Mouse (Mus musculus) embryonic fibroblast, embryonic 13.5 days (primary cell): ENCODE results near the gene Dcps. TPM values are rescaled to one million over a fixed set of nuclear protein-coding genes. Genes with fewer than 3 reads are reported as not detected.

Source experiments
- H3K27ac ChIP-seq: 2 replicates; pipeline ENCODE4 v1.5.1; 2012; ENCODE audit warnings: low read length, control low read depth, inconsistent platforms; ENCODE audit not compliant: insufficient read depth
- H3K4me1 ChIP-seq: 2 replicates; pipeline ENCODE4 v1.6.1; 2011; ENCODE audit warnings: low read length; ENCODE audit not compliant: control insufficient read depth, insufficient read depth
- H3K4me3 ChIP-seq: 2 replicates; pipeline ENCODE4 v1.5.1; 2011; ENCODE audit warnings: mild to moderate bottlenecking, control low read depth, low read length; ENCODE audit not compliant: insufficient read depth
- CTCF ChIP-seq: IDR thresholded peaks from 2 replicates; pipeline ENCODE4 v1.5.1; 2011; ENCODE audit warnings: mild to moderate bottlenecking, control low read depth, low read length, moderate library complexity, borderline replicate concordance; ENCODE audit not compliant: insufficient read depth
- POLR2A ChIP-seq: IDR thresholded peaks from 2 replicates; pipeline ENCODE4 v1.6.1; 2011; ENCODE audit warnings: low read depth, mild to moderate bottlenecking, control low read depth, low read length, moderate library complexity
- polyA plus RNA-seq: library from polyadenylated mRNA; stranded (reverse); fragments of >200 nt; gene quantifications from 2 replicates; pipeline ENCODE4 v1.2.4, GENCODE M21; 2011; ENCODE audit warnings: low read depth; ENCODE audit not compliant: missing spikeins, insufficient read length

Gene Dcps
- polyA plus RNA-seq, 1 experiment, result 21.7 TPM

- Histone ChIP-seq H3K27ac (no peak overlapping the region), H3K4me3 (no peak overlapping the region), H3K4me1 (peaks cover 5% of the 10 kb centered on the region; the same call in 1 of the 2 replicates)
- no peak for TF ChIP-seq CTCF
- no peak for TF ChIP-seq POLR2A
Observed at GRCm38 (mm10) chr9:35122551-35123266, 53.2 kb downstream of the Dcps start.

DNA sequence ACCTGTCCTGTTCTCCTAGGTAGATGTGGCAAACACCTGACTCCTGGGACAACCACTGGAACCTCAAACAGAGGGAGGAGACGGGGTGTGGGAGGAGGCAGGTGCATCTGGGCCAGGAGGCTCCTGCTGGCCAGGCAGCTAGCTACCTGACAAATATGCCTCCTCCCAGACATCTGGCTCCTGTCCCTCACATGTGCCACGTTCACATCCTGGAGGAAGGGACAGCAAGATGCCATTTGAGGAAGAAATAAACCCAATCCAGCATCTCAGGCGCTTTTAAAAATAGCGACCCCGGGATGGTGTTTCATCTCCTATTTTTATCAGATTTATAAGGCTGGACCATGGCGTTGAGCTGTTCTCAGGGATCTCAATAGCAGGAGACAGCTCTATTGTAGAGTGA is 56.7 kb downstream of the Dcps start, which contains the start of gene St3gal4:
Gene St3gal4 (minus strand): TSS at position 101 of the 400 bp plus-strand sequence.
- Histone ChIP-seq H3K4me1 (peaks cover 15% of the 10 kb centered on the region; the same call in 1 of the 2 replicates), H3K4me3 (peak within 1 kb of the TSS; percentile 37; the same call in 1 of the 2 replicates), H3K27ac (peak within 1 kb of the TSS; percentile 81)
- no peak for TF ChIP-seq CTCF
- no peak for TF ChIP-seq POLR2A

GRCm38 (mm10) chr9:35118563-35118962 is 57.3 kb downstream of the Dcps start:
- peaks cover 16% of the 10 kb centered on the region; the same call in 1 of the 2 replicates for H3K4me1 ChIP-seq
- peak overlapping the region; percentile 81; the same call in 1 of the 2 replicates for H3K27ac ChIP-seq
- TF ChIP-seq POLR2A (no peak), CTCF (no peak)
- no peak overlapping the region for H3K4me3 ChIP-seq

GRCm38 (mm10) chr9:35117384-35118295 is 58.2 kb downstream of the Dcps start:
- Histone ChIP-seq H3K4me3 (peak overlapping the region; percentile 37), H3K27ac (peak overlapping the region; percentile 81), H3K4me1 (peaks cover 16% of the 10 kb centered on the region; the same call in 1 of the 2 replicates)
- TF ChIP-seq CTCF (no peak), POLR2A (0 out of 2 replicates have a peak, but pooled peaks have one; percentile 7)

DNA sequence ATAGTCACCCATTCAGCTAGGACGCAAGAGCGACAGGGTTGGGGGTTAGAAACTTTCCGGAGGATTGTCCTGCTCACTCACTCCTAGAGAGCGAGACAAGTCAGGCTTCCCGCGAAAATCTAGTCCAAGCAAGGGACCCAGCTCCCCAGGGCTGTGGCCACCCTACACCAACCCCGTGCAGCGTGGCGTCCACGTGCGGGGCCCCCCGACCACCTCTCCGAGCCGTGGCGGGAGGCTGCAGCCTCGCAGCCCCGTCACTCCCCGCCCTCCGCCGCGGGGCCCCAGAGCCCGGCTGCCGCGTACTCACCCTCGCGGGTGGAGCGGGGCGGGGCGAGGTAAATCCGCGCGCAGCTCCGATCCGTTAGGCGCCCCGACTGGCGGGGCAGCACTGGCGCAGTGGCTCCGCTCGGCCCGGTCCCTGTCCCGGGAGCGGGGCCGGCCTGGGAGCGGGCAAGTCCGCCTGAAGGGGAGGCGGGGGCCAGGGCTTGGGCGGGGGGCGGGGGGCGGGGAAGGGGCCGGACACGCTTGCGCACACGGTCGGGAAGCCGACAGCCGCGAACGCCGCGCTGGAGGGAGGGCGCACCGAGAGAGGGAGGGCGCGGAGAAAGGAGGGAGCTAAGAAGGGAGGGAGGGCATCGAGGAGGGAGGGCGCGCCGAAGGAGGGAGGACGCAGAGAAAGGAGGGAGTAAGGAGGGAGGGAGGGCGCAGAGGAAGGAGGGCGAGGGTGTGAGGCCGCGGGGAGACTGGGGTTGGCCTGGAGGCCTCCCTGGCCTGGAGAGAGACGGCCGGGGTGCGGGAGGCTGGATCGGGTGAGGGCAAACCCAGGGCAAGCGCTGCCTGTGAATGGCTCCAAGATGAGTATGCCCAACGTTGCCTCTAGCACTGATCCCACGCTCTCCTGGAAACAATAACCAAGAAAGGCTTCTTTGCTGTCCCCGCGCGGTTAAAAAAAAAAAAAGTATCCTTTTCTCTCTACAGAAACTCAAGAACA is 59.2 kb downstream of the Dcps start:
- peak overlapping the region; percentile 68 for H3K4me3 ChIP-seq
- peak overlapping the region; percentile 81 for H3K27ac ChIP-seq
- TF ChIP-seq CTCF (no peak), POLR2A (peak; percentile 85)
- peaks cover 21% of the 10 kb centered on the region for H3K4me1 ChIP-seq

DNA sequence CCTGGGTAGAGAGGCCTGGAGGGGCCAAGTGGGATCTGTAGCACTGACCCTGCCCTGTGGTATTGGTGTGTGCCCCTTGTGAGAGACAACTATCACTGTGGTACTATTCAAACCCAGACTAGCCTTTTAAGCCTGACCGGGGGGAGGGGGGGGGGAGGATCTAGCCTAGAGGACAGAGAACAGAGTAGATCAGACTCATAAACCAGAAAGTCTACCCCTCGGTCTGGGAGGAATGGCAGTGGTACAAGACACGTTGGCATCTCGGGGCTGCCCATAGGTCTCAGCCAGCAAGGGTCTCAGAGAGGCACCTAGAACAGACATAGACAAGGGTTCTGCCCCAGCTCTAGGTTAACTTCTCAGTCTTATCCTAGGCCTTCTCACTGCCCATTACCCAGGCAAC is 60.1 kb downstream of the Dcps start:
- Histone ChIP-seq H3K4me1 (peaks cover 22% of the 10 kb centered on the region), H3K4me3 (peak overlapping the region; percentile 68), H3K27ac (peak overlapping the region; percentile 58)
- no peak for TF ChIP-seq CTCF
- no peak for TF ChIP-seq POLR2A

DNA sequence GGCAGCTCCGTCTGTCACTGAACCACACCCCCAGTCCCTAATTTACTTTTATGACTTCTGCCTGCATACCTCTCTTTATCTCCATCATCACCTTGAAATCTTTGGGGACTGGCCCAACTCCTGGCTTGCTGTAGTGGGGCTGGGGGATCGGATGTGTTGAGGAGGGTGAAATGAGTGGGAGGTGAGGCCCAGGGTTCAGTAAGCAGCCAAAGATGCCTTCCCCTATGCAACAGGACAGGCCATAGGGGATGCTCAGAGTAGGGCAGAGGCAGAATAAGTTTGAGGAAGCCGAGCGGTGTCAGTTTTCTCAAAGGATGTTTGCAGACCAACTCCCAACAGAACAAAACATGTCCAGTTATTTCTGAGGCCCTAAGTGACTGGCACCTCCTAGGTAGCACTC is 60.6 kb downstream of the Dcps start:
- H3K4me1 ChIP-seq, result peaks cover 22% of the 10 kb centered on the region
- peak overlapping the region; percentile 68 for H3K4me3 ChIP-seq
- TF ChIP-seq POLR2A (no peak), CTCF (no peak)
- H3K27ac ChIP-seq, result 0 out of 2 replicates have a peak overlapping the region, but pooled peaks have one; percentile 7

- Histone ChIP-seq H3K4me3 (no peak overlapping the region), H3K4me1 (peaks cover 22% of the 10 kb centered on the region), H3K27ac (no peak overlapping the region)
- TF ChIP-seq CTCF, result no peak
Observed at GRCm38 (mm10) chr9:35114234-35114633, 61.6 kb downstream of the Dcps start.
